Comparison of ENCODE assay signal across 13 mouse cellular contexts in the genomic region with DNA sequence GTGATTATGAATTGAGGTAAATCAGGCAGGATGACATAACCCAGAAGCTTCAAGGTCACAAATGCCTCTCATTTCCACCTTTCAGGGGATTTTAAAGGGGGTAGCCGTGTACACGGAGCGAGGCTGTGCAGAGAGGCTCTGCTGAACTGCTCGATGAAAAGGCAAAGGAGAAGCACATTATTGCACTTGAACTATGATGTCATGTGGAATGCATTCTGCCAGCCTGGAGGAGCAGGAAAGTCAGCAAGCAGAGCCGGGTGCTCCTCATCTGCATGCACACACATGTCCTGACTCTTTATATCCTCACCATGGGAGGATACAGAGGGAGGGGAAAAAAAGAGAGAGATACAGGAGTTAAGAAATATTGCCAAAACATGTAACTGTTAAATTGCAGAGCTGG.
DNase-seq lines count a peak whose midpoint lies in the region; ATAC-seq and TF ChIP-seq lines count a peak whose summit lies in the region.
"Had no signal": no experiment of that assay in that cellular context is flagged by ENCODE, and none has a peak within 500 bp of the region (broad histone marks: within the 10 kb centered on the region; RNA-seq: fewer than 3 reads in every experiment).

No protein-coding gene starts in this region.

- H3K36me3 ChIP-seq in hindbrain, embryonic 11.5 days (ENCODE audit: control insufficient read depth, insufficient read depth, low read length): no peaks in the 10 kb centered on the region
- H3K36me3 ChIP-seq in hindbrain, postnatal 0 days (ENCODE audit: insufficient read depth, low read length): no peaks in the 10 kb centered on the region
- H3K36me3 ChIP-seq in embryonic facial prominence, embryonic 11.5 days (replicated peaks; ENCODE audit: control insufficient read depth, insufficient read depth, low read depth, low read length): no peaks in the 10 kb centered on the region
- H3K36me3 ChIP-seq in forebrain, embryonic 11.5 days (ENCODE audit: control insufficient read depth, insufficient read depth, low read length): no peaks in the 10 kb centered on the region
- H3K36me3 ChIP-seq in midbrain, embryonic 12.5 days: no peaks in the 10 kb centered on the region
- H3K36me3 ChIP-seq in liver, embryonic 12.5 days: no peaks in the 10 kb centered on the region
- H3K36me3 ChIP-seq: embryonic facial prominence, embryonic 12.5 days; hindbrain, embryonic 10.5 days had no signal

- DNase-seq in hindbrain, embryonic 11.5 days (ENCODE audit: low spot score): no peak
- no peak for DNase-seq in hindbrain, postnatal 0 days (ENCODE audit: low spot score)
- peak; percentile 40 for DNase-seq in embryonic facial prominence, embryonic 11.5 days (ENCODE audit: low spot score)
- DNase-seq in forebrain, embryonic 11.5 days (ENCODE audit: low spot score): no peak
- DNase-seq: adrenal gland, postnatal 25 days; cerebellum, adult 11 months; lung, adult 2 months had no signal

- ATAC-seq in hindbrain, embryonic 11.5 days (ENCODE audit: low FRiP score): peak; percentile 33; the same call in 1 of the 2 replicates
- no peak for ATAC-seq in hindbrain, postnatal 0 days
- ATAC-seq in embryonic facial prominence, embryonic 11.5 days (replicated peaks; ENCODE audit: insufficient number of reproducible peaks, low FRiP score, low TSS enrichment, low read depth): no peak
- ATAC-seq in forebrain, embryonic 11.5 days (replicated peaks; ENCODE audit: low FRiP score): 0 out of 2 replicates have a peak, but pooled peaks have one; percentile 42
- ATAC-seq in midbrain, embryonic 12.5 days (ENCODE audit: low FRiP score, low read depth): 0 out of 2 replicates have a peak, but pooled peaks have one; percentile 30
- no peak for ATAC-seq in megakaryocyte, adult 5-6 weeks (ENCODE audit: poor library complexity, severe bottlenecking)
- no peak for ATAC-seq in liver, embryonic 12.5 days

- H3K27ac ChIP-seq in hindbrain, embryonic 11.5 days (ENCODE audit: low read depth, low read length): no peak overlapping the region
- no peak overlapping the region for H3K27ac ChIP-seq in hindbrain, postnatal 0 days
- no peak overlapping the region for H3K27ac ChIP-seq in embryonic facial prominence, embryonic 11.5 days (replicated peaks; ENCODE audit: low read depth, low read length)
- H3K27ac ChIP-seq in forebrain, embryonic 11.5 days (ENCODE audit: low read depth, low read length): no peak overlapping the region
- no peak overlapping the region for H3K27ac ChIP-seq in midbrain, embryonic 12.5 days (replicated peaks)
- no peak overlapping the region for H3K27ac ChIP-seq in liver, embryonic 12.5 days
- H3K27ac ChIP-seq: embryonic facial prominence, embryonic 12.5 days; hindbrain, embryonic 10.5 days had no signal

- H3K9ac ChIP-seq in hindbrain, embryonic 11.5 days (ENCODE audit: low read depth, low read length): no peak overlapping the region
- no peak overlapping the region for H3K9ac ChIP-seq in hindbrain, postnatal 0 days (replicated peaks; ENCODE audit: low read length)
- H3K9ac ChIP-seq in embryonic facial prominence, embryonic 11.5 days (replicated peaks; ENCODE audit: low read length): 0 out of 2 replicates have a peak overlapping the region, but pooled peaks have one; percentile 9
- no peak overlapping the region for H3K9ac ChIP-seq in forebrain, embryonic 11.5 days (ENCODE audit: low read length)
- no peak overlapping the region for H3K9ac ChIP-seq in midbrain, embryonic 12.5 days (replicated peaks)
- no peak overlapping the region for H3K9ac ChIP-seq in liver, embryonic 12.5 days
- H3K9ac ChIP-seq: embryonic facial prominence, embryonic 12.5 days had no signal

- no peak overlapping the region for H3K4me2 ChIP-seq in hindbrain, embryonic 11.5 days (replicated peaks; ENCODE audit: low read depth, low read length)
- H3K4me2 ChIP-seq in hindbrain, postnatal 0 days (ENCODE audit: low read depth, low read length): no peak overlapping the region
- no peak overlapping the region for H3K4me2 ChIP-seq in embryonic facial prominence, embryonic 11.5 days (ENCODE audit: low read depth, low read length)
- no peak overlapping the region for H3K4me2 ChIP-seq in forebrain, embryonic 11.5 days (ENCODE audit: low read depth, low read length, severe bottlenecking)
- H3K4me2 ChIP-seq in midbrain, embryonic 12.5 days (replicated peaks): no peak overlapping the region
- H3K4me2 ChIP-seq in liver, embryonic 12.5 days: no peak overlapping the region
- H3K4me2 ChIP-seq: embryonic facial prominence, embryonic 12.5 days had no signal

- 57% methylated on average over 5 of the region's 5 CpGs for WGBS in hindbrain, embryonic 11.5 days
- WGBS in hindbrain, postnatal 0 days: 34% methylated on average over 5 of the region's 5 CpGs
- 33% methylated on average over 5 of the region's 5 CpGs for WGBS in embryonic facial prominence, embryonic 11.5 days
- 27% methylated on average over 5 of the region's 5 CpGs for WGBS in forebrain, embryonic 11.5 days
- WGBS in midbrain, embryonic 12.5 days: 24% methylated on average over 5 of the region's 5 CpGs
- WGBS in liver, embryonic 12.5 days (ENCODE audit: insufficient replicate concordance): 60% methylated on average over 5 of the region's 5 CpGs

- TF ChIP-seq CTCF in hindbrain, postnatal 0 days (IDR thresholded peaks at IDR 0.05; ENCODE audit: low read depth): no peak

- no peaks in the 10 kb centered on the region for H3K27me3 ChIP-seq in hindbrain, embryonic 11.5 days (ENCODE audit: control insufficient read depth, insufficient read depth, low read length)
- H3K27me3 ChIP-seq in hindbrain, postnatal 0 days (ENCODE audit: insufficient read depth, low read length): no peaks in the 10 kb centered on the region
- H3K27me3 ChIP-seq in embryonic facial prominence, embryonic 11.5 days (ENCODE audit: control insufficient read depth, insufficient read depth, low read length): no peaks in the 10 kb centered on the region
- no peaks in the 10 kb centered on the region for H3K27me3 ChIP-seq in forebrain, embryonic 11.5 days (ENCODE audit: control insufficient read depth, insufficient read depth, low read length)
- H3K27me3 ChIP-seq in midbrain, embryonic 12.5 days: peaks cover 6% of the 10 kb centered on the region; the same call in 1 of the 2 replicates
- no peaks in the 10 kb centered on the region for H3K27me3 ChIP-seq in liver, embryonic 12.5 days (replicated peaks)
- H3K27me3 ChIP-seq: CH12.LX; embryonic facial prominence, embryonic 12.5 days had no signal

- no peaks in the 10 kb centered on the region for H3K4me1 ChIP-seq in hindbrain, embryonic 11.5 days (replicated peaks; ENCODE audit: control insufficient read depth, insufficient read depth, low read length)
- no peaks in the 10 kb centered on the region for H3K4me1 ChIP-seq in hindbrain, postnatal 0 days (ENCODE audit: insufficient read depth, low read length)
- no peaks in the 10 kb centered on the region for H3K4me1 ChIP-seq in embryonic facial prominence, embryonic 11.5 days (ENCODE audit: control insufficient read depth, insufficient read depth, low read length)
- no peaks in the 10 kb centered on the region for H3K4me1 ChIP-seq in forebrain, embryonic 11.5 days (replicated peaks; ENCODE audit: control insufficient read depth, insufficient read depth, low read length)
- H3K4me1 ChIP-seq in midbrain, embryonic 12.5 days: peaks cover 25% of the 10 kb centered on the region
- no peaks in the 10 kb centered on the region; the same call in 1 of the 2 replicates for H3K4me1 ChIP-seq in liver, embryonic 12.5 days

- H3K4me3 ChIP-seq in hindbrain, embryonic 11.5 days (ENCODE audit: low read depth, low read length): no peak overlapping the region
- H3K4me3 ChIP-seq in hindbrain, postnatal 0 days (ENCODE audit: low read length): no peak overlapping the region
- no peak overlapping the region for H3K4me3 ChIP-seq in embryonic facial prominence, embryonic 11.5 days (ENCODE audit: low read depth, low read length)
- no peak overlapping the region for H3K4me3 ChIP-seq in forebrain, embryonic 11.5 days (ENCODE audit: low read depth, low read length)
- H3K4me3 ChIP-seq in midbrain, embryonic 12.5 days: no peak overlapping the region
- no peak overlapping the region for H3K4me3 ChIP-seq in liver, embryonic 12.5 days
- H3K4me3 ChIP-seq: embryonic facial prominence, embryonic 12.5 days; hindbrain, embryonic 10.5 days had no signal

- H3K9me3 ChIP-seq in hindbrain, embryonic 11.5 days (ENCODE audit: control insufficient read depth, low read length): no peaks in the 10 kb centered on the region
- no peaks in the 10 kb centered on the region for H3K9me3 ChIP-seq in hindbrain, postnatal 0 days (ENCODE audit: low read length)
- H3K9me3 ChIP-seq in embryonic facial prominence, embryonic 11.5 days (replicated peaks; ENCODE audit: control insufficient read depth, low read length): no peaks in the 10 kb centered on the region
- no peaks in the 10 kb centered on the region for H3K9me3 ChIP-seq in forebrain, embryonic 11.5 days (ENCODE audit: control insufficient read depth, low read length)
- no peaks in the 10 kb centered on the region for H3K9me3 ChIP-seq in midbrain, embryonic 12.5 days
- no peaks in the 10 kb centered on the region for H3K9me3 ChIP-seq in liver, embryonic 12.5 days (replicated peaks)
- H3K9me3 ChIP-seq: embryonic facial prominence, embryonic 12.5 days; hindbrain, embryonic 10.5 days had no signal

Comparison
In these comparisons a context has a peak if more than half of its experiments do, and no peak if none do; other contexts are left out.
1. ATAC-seq: peak in hindbrain, embryonic 11.5 days (single experiment), forebrain, embryonic 11.5 days (single experiment) and midbrain, embryonic 12.5 days (single experiment); none in hindbrain, postnatal 0 days (single experiment), embryonic facial prominence, embryonic 11.5 days (single experiment), megakaryocyte, adult 5-6 weeks (single experiment) and liver, embryonic 12.5 days (single experiment).